Mouse (Mus musculus) natural killer cell, adult 2 months (primary cell): ENCODE measurements around the gene Prss38.

ENCODE experiments used
- DNase-seq, 2 experiments: peaks; one replicate each; pipeline ENCODE4 v3.0.0; 2022; ENCODE audit warnings: low spot score in 2 of 2

The Prss38 gene

GRCm38 (mm10) chr11:59375475-59375874 lies at the start of gene Prss38:
Gene Prss38, minus strand, starts transcription at chr11:59375657.
- no peak for DNase-seq

DNA sequence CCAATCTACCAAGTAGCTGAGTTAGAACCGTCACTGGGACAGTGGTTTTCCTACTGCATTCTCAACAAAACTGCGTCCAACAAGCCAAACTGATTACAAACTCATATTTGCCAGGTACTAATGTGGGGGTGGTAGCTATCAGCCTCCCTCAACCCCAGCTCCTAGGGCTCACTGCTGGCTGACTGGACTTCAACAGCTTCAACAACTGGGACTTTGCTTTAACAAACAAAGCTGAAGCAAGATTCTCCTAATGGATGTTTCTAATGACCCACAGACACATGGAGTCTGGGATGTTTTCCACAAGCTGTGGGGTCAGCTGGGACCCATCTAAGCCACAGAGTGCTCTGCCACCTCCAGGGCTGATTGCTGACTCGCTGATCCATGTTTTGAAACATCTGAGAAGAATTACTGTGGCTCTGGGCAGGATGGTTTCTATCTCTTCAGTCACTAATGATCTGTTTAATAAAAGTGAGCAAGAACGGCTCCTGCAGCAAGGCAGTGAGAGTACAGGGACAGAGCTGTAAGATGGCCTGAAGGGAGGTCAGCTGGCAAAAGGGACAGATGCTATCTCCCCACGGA lies 47.6 kb upstream of the Prss38 start:
- no peak for DNase-seq

- DNase-seq: peak; percentile 41 to 61
Observed at GRCm38 (mm10) chr11:59421967-59422366, 46.5 kb upstream of the Prss38 start.

DNA sequence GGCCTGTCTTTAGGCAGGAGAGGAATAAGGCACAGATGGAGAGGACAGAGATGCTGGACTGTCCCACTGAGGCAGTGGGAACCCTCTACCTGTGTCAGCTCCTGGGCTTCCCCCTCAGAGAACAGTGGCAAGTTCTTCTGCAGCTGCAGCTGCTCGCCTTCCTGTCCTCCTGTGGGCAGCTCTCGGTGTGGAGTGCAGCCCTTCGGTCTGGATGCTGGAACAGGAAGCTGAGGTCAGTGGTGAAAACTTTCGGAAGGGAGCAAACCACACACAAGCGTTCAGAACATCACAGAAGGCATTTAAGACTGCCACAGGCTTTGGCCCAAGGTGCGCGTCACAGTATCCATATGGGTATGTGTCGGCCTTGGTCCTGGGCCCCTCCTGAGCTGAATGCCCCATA lies 46.0 kb upstream of the Prss38 start:
- peak; percentile 49 to 72 for DNase-seq

DNA sequence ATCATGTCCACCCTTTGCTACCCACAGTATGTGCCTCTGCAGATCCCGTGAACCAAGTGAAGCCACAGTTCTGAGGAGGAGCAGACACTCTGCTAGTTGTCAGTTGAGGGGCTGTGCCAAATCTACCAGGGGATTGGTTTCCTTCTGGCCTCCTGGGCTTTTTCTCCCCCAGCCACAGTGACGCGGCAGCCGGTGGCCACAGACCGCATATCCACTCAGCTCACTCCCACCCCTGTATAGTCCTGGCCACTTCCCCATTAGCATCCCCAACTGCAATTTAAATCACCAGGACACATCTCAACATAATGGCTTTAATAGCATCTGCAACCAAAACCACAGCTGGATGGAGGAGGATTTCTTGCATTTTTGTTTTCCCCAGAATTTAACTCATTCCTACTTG lies 43.3 kb upstream of the Prss38 start:
- DNase-seq: peak; percentile 66 to 83

- no peak for DNase-seq
Observed at GRCm38 (mm10) chr11:59412999-59413863, 37.8 kb upstream of the Prss38 start.

DNA sequence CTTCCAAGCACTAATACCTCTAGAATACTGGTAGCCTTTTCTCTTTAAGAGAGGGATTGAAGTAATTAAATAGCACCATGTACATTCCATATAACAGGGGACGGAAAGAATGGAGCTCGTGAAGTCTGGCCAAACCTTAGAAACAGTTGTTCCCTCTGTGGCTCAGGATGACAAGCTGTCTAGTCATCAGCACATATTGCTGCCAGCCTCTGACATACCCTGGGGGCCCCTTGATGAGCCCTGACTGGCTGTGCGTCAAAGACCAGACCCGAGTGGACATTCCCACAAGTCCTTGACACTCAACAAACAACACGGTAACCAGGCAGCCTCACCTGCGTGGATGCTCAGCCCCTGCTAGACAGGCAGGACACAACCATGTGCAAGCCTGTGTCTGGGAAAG lies 36.6 kb upstream of the Prss38 start:
- DNase-seq: no peak

DNA sequence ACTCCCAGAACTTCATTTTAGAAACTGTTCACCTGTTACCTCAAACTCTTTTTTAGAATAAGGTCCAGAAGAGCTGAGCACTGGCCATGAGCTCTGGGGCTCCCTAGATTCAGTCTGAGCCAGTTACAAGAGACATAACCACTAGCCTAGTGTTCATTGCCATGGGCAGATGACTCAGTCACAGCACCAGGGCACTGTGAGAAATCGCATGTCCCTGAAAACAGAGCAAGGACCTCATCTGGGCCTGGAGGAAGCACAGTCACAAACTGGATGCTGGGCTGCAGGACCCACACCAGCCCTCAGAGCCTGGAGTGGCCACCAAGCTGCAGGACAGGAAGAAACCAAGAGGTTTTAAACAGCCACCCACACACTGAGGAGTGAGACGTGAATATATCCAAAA lies 35.4 kb upstream of the Prss38 start:
- DNase-seq: no peak

DNA sequence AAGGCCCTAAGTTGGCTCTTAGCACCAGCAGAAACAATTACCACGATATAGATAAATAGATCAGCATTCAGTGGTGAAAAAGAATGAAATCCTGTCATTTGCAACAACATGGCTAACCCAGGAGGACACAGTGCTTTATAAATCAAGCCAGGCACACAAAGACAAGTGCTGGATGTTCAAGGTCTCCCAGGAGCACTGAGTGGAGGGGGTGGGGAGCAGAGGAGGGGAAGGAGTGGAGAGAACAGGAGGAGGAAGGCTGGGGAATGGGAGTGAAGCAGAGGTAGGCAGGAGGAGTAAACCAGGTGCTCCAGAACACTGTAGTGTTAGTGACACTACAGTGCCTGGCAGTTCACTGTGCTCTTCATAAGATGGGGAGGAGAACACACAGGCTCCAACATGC lies 30.3 kb upstream of the Prss38 start:
- no peak for DNase-seq

- no peak for DNase-seq
Observed at GRCm38 (mm10) chr11:59400876-59401275, 25.4 kb upstream of the Prss38 start.

GRCm38 (mm10) chr11:59399830-59400229 lies 24.4 kb upstream of the Prss38 start:
- no peak for DNase-seq

- DNase-seq: peak; percentile 32 to 46
Observed at GRCm38 (mm10) chr11:59397536-59398371, 22.3 kb upstream of the Prss38 start.

DNA sequence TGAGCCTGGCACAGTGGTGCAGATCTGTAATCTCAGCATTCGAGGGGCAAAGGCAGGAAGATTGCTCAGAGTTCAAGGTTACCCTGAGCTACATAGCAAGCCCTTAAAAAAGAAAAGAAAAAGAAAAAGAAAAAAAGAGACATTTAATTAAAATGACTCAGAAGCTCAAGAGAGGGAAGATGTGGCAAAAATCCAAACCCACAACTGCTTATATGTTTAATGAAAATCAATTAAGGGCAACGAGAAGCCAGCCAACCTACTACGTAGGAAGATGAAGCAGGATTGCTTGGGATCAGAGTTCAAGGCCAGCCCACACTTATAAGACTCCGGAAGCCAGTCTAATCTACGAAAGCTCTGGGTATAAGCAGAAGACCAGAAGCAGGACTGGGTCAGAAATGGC lies 19.0 kb upstream of the Prss38 start:
- DNase-seq: no peak

DNA sequence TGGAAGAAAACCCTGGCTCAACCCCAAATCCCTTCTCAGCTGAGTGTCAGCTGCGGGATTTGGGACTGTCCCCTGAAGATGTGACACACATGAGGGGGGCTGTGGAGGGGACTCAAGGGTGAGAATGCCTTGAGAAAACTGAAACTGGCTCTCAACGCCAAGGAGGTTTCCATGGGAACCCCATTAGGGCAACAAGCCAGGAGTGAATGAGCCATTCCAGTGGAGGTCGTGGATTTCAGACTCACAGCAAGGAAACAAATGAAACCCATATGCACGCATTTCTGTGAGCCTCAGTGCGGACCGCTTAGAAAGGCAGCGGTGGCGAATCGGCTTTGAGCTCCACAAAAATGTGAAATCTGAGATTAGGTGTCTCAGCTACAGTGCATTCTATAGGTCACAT lies 18.1 kb upstream of the Prss38 start:
- no peak for DNase-seq

- no peak for DNase-seq
Observed at GRCm38 (mm10) chr11:59392300-59392699, 16.8 kb upstream of the Prss38 start.

DNA sequence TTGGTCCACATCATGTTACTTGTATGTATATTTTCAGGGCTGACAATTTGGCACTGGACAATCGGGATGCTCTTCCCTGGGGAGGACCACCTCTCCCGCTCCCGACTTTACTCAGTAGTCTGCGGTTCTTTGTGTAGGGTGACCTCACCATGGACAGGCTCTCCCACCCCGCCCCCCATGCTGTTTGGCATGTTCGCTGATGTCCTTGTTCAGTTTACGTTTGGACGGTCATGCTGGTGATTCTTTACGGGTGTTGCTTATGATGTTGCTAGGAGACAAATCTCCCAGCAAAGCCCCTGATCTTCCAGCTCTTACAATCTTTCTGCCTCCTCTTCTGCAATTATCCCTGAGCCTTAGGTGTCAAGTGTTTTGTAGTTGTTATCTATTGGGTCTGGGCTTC lies 15.0 kb upstream of the Prss38 start:
- no peak for DNase-seq

- DNase-seq: no peak
Observed at GRCm38 (mm10) chr11:59389617-59390016, 14.2 kb upstream of the Prss38 start.

GRCm38 (mm10) chr11:59388806-59389205 lies 13.3 kb upstream of the Prss38 start:
- no peak for DNase-seq

- DNase-seq: no peak
Observed at GRCm38 (mm10) chr11:59387471-59387870, 12.0 kb upstream of the Prss38 start.

- no peak for DNase-seq
Observed at GRCm38 (mm10) chr11:59385123-59385522, 9.7 kb upstream of the Prss38 start.

GRCm38 (mm10) chr11:59384441-59384959 lies 9.0 kb upstream of the Prss38 start:
- DNase-seq: peak in 1 of 2 experiments; percentile 6

DNA sequence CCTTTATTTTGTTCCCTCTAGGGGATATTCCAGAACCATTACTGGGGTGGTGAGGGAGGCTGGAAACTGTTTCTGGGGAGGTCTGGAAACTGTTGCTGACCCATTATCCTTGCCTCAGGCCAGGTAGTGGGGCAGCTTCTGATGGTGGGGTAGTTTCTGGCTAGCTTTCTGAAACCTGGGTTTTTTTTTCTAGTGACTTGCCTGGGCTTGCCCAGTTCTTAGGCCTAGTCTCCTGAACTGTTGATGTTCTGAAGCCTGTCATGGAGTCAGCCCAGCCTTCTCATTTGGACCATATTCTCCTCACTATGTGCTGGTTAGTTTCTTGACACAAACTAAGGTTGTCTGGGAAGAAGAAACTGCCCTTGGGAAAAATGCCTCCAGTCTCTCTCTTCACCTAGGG lies 4.1 kb upstream of the Prss38 start:
- no peak for DNase-seq
